Mouse (Mus musculus) induced T-regulatory cell, adult 2 months (primary cell): ENCODE measurements around the gene Dnajc6.

Source experiments
- DNase-seq: peaks from one replicate; pipeline ENCODE4 v3.0.0-alpha.2; 2012; ENCODE audit warnings: low read depth

The Dnajc6 gene

DNA sequence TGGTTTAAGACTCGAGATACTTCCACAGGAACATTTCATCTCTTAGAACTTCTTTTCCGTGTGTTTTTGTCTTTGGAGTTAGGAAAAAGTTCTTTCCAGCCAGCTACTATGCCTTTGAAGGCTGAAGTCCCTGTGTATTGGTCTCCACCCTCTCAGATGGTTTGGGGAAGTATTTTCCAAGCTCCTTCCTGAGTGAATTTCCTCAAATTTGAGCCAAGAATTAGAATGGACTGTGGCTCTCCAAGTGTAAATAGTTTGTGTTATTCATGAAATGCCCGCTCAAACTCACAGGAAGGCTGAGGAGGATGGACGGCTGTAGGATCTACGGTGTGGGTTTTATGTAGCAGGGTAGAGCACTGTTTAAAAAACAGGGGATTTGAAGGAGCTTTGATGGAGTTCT, 193.2 kb downstream of the Dnajc6 start:
- no peak for DNase-seq
